Mouse (Mus musculus): Measurements from ENCODE around the gene Dclk2. TPM values are rescaled to one million over a fixed set of nuclear protein-coding genes. Genes with fewer than 3 reads are reported as not detected.

Gene Dclk2
- polyA plus RNA-seq, 1 experiment: 0.80 TPM

GRCm38 (mm10) chr3:86862245-86862938 is 58.3 kb downstream of the Dclk2 start:
- Histone ChIP-seq H3K27me3 (ENCODE audit: control insufficient read depth, insufficient read depth, insufficient read length) (no peaks in the 10 kb centered on the region), H3K4me3 (ENCODE audit: insufficient read depth, poor library complexity, severe bottlenecking) (no peak overlapping the region), H3K79me2 (ENCODE audit: control insufficient read depth, insufficient read depth) (no peaks in the 10 kb centered on the region), H3ac (ENCODE audit: control insufficient read depth, insufficient read length, low read depth) (no peak overlapping the region), H3K79me3 (ENCODE audit: low read depth) (no peaks in the 10 kb centered on the region), H3K36me3 (ENCODE audit: control insufficient read depth, insufficient read depth) (no peaks in the 10 kb centered on the region)
- no peak for TF ChIP-seq MYOD1 (IDR thresholded peaks at IDR 0.05; ENCODE audit: control insufficient read depth, insufficient read length, low read depth)

- H3ac ChIP-seq (ENCODE audit: control insufficient read depth, insufficient read length, low read depth): no peak overlapping the region
Observed at GRCm38 (mm10) chr3:86859791-86860190, 60.9 kb downstream of the Dclk2 start.

GRCm38 (mm10) chr3:86858699-86859098 is 62.0 kb downstream of the Dclk2 start:
- Histone ChIP-seq H3ac (ENCODE audit: control insufficient read depth, insufficient read length, low read depth) (no peak overlapping the region), H3K79me3 (ENCODE audit: low read depth) (no peaks in the 10 kb centered on the region), H3K4me3 (ENCODE audit: insufficient read depth, poor library complexity, severe bottlenecking) (no peak overlapping the region), H3K27me3 (ENCODE audit: control insufficient read depth, insufficient read depth, insufficient read length) (no peaks in the 10 kb centered on the region), H3K36me3 (ENCODE audit: control insufficient read depth, insufficient read depth) (no peaks in the 10 kb centered on the region), H3K79me2 (ENCODE audit: control insufficient read depth, insufficient read depth) (no peaks in the 10 kb centered on the region)
- TF ChIP-seq CTCF (IDR thresholded peaks at IDR 0.05; ENCODE audit: control insufficient read depth, insufficient read depth, insufficient read length): no peak
- no peak for TF ChIP-seq MYOD1 (IDR thresholded peaks at IDR 0.05; ENCODE audit: control insufficient read depth, insufficient read length, low read depth)
- no peak for TF ChIP-seq FOSL1 (IDR thresholded peaks at IDR 0.05; ENCODE audit: insufficient read depth, low read length, poor library complexity, severe bottlenecking)
- TF ChIP-seq CEBPB (IDR thresholded peaks at IDR 0.05; ENCODE audit: low read depth): no peak
- TF ChIP-seq MYOG (IDR thresholded peaks at IDR 0.05; ENCODE audit: control insufficient read depth, extremely low read depth, insufficient read length): no peak
- no peak for TF ChIP-seq USF1 (IDR thresholded peaks at IDR 0.05; ENCODE audit: low read depth)
- no peak for TF ChIP-seq MAX (IDR thresholded peaks at IDR 0.05)

More at GRCm38 (mm10) chr3:86859791-86860190, 60.9 kb downstream of the Dclk2 start:
- Histone ChIP-seq H3K79me2 (ENCODE audit: control insufficient read depth, insufficient read depth) (no peaks in the 10 kb centered on the region), H3K27me3 (ENCODE audit: control insufficient read depth, insufficient read depth, insufficient read length) (no peaks in the 10 kb centered on the region), H3K36me3 (ENCODE audit: control insufficient read depth, insufficient read depth) (no peaks in the 10 kb centered on the region), H3K79me3 (ENCODE audit: low read depth) (no peaks in the 10 kb centered on the region), H3K4me3 (ENCODE audit: insufficient read depth, poor library complexity, severe bottlenecking) (no peak overlapping the region)
- TF ChIP-seq MYOG (IDR thresholded peaks at IDR 0.05; ENCODE audit: control insufficient read depth, extremely low read depth, insufficient read length): no peak
- no peak for TF ChIP-seq CEBPB (IDR thresholded peaks at IDR 0.05; ENCODE audit: low read depth)
- TF ChIP-seq MYOD1 (IDR thresholded peaks at IDR 0.05; ENCODE audit: control insufficient read depth, insufficient read length, low read depth): no peak
- TF ChIP-seq USF1 (IDR thresholded peaks at IDR 0.05; ENCODE audit: low read depth): no peak
- no peak for TF ChIP-seq MAX (IDR thresholded peaks at IDR 0.05)
- no peak for TF ChIP-seq FOSL1 (IDR thresholded peaks at IDR 0.05; ENCODE audit: insufficient read depth, low read length, poor library complexity, severe bottlenecking)
- TF ChIP-seq CTCF (IDR thresholded peaks at IDR 0.05; ENCODE audit: control insufficient read depth, insufficient read depth, insufficient read length): no peak

- no peak for TF ChIP-seq CTCF (IDR thresholded peaks at IDR 0.05; ENCODE audit: control insufficient read depth, insufficient read depth, insufficient read length)
- TF ChIP-seq MYOG (IDR thresholded peaks at IDR 0.05; ENCODE audit: control insufficient read depth, extremely low read depth, insufficient read length): no peak
- TF ChIP-seq CEBPB (IDR thresholded peaks at IDR 0.05; ENCODE audit: low read depth): no peak
- no peak for TF ChIP-seq MAX (IDR thresholded peaks at IDR 0.05)
- no peak for TF ChIP-seq FOSL1 (IDR thresholded peaks at IDR 0.05; ENCODE audit: insufficient read depth, low read length, poor library complexity, severe bottlenecking)
- no peak for TF ChIP-seq MYOD1 (IDR thresholded peaks at IDR 0.05; ENCODE audit: control insufficient read depth, insufficient read length, low read depth)
- TF ChIP-seq USF1 (IDR thresholded peaks at IDR 0.05; ENCODE audit: low read depth): no peak
- H3K27me3 ChIP-seq (ENCODE audit: control insufficient read depth, insufficient read depth, insufficient read length): no peaks in the 10 kb centered on the region
- no peak overlapping the region for H3K4me3 ChIP-seq (ENCODE audit: insufficient read depth, poor library complexity, severe bottlenecking)
- H3K79me3 ChIP-seq (ENCODE audit: low read depth): no peaks in the 10 kb centered on the region
- H3ac ChIP-seq (ENCODE audit: control insufficient read depth, insufficient read length, low read depth): no peak overlapping the region
- no peaks in the 10 kb centered on the region for H3K79me2 ChIP-seq (ENCODE audit: control insufficient read depth, insufficient read depth)
- no peaks in the 10 kb centered on the region for H3K36me3 ChIP-seq (ENCODE audit: control insufficient read depth, insufficient read depth)
Observed at GRCm38 (mm10) chr3:86857833-86858398, 62.7 kb downstream of the Dclk2 start.

- Histone ChIP-seq H3K36me3 (ENCODE audit: control insufficient read depth, insufficient read depth) (no peaks in the 10 kb centered on the region), H3ac (ENCODE audit: control insufficient read depth, insufficient read length, low read depth) (no peak overlapping the region), H3K79me2 (ENCODE audit: control insufficient read depth, insufficient read depth) (no peaks in the 10 kb centered on the region), H3K4me3 (ENCODE audit: insufficient read depth, poor library complexity, severe bottlenecking) (no peak overlapping the region), H3K27me3 (ENCODE audit: control insufficient read depth, insufficient read depth, insufficient read length) (no peaks in the 10 kb centered on the region), H3K79me3 (ENCODE audit: low read depth) (no peaks in the 10 kb centered on the region)
- TF ChIP-seq MYOG (IDR thresholded peaks at IDR 0.05; ENCODE audit: control insufficient read depth, extremely low read depth, insufficient read length) (no peak), MYOD1 (IDR thresholded peaks at IDR 0.05; ENCODE audit: control insufficient read depth, insufficient read length, low read depth) (no peak), USF1 (IDR thresholded peaks at IDR 0.05; ENCODE audit: low read depth) (no peak), CTCF (IDR thresholded peaks at IDR 0.05; ENCODE audit: control insufficient read depth, insufficient read depth, insufficient read length) (no peak), MAX (IDR thresholded peaks at IDR 0.05) (no peak), FOSL1 (IDR thresholded peaks at IDR 0.05; ENCODE audit: insufficient read depth, low read length, poor library complexity, severe bottlenecking) (no peak), CEBPB (IDR thresholded peaks at IDR 0.05; ENCODE audit: low read depth) (no peak)
Observed at GRCm38 (mm10) chr3:86852867-86853266, 67.8 kb downstream of the Dclk2 start.

Measured in C2C12 (cell line).